Mouse (Mus musculus): ENCODE data around the gene Cyp2ab1. TPM values are rescaled to one million over a fixed set of nuclear protein-coding genes. Genes with fewer than 3 reads are reported as not detected.

Cyp2ab1 gene
- polyA plus RNA-seq, 1 experiment = not detected

DNA sequence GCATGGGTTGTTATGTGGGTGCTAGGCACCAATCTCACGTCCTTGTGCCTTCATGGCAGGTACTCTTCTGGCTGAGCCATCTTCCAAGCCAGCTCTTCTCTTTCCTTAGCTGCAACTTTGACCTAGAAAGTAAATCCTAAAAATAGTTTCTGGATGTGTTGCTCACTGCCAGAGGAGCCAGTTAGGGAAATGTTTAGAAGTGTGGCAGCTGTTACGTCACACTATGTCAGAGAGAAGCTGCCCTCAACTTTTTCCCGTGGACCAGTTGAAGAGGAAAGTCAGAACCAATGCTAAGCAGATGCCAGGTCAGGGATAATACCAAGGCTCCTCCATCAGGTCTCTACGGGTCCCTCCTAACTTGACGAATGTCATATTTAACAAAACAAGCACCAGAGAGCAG lies 45.8 kb downstream of the Cyp2ab1 start:
- Histone ChIP-seq H3K27me3 (replicated peaks) (no peaks in the 10 kb centered on the region), H3K4me1 (peaks cover 23% of the 10 kb centered on the region), H3K4me3 (replicated peaks) (no peak overlapping the region), H3K36me3 (replicated peaks; ENCODE audit: low read length) (peaks cover 62% of the 10 kb centered on the region), H3K9me3 (no peaks in the 10 kb centered on the region)
- no peak for TF ChIP-seq GATA1 (IDR thresholded peaks at IDR 0.05; ENCODE audit: borderline replicate concordance, low read length)
- no peak for TF ChIP-seq FLI1 (IDR thresholded peaks at IDR 0.05; ENCODE audit: low read length)

DNA sequence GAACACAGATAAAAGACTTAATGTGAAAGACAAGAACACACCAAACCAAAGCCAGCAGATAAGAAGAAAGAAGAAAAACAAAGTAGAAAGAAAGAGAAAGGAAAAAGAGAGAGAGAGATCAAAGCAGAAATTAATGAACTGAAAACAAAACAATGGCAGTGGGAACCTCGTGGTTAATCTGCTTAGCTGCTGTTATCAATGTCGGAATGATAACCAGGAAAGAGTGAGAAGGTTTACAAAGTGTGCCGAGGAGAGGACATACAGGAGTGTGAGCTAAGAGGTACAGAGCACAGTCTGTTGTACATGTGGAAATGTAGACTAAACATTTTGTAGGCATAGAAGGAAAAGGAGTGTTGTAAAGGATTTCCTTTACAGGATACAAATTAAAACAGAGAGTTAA lies 52.2 kb downstream of the Cyp2ab1 start:
- Histone ChIP-seq H3K36me3 (replicated peaks; ENCODE audit: low read length) (peaks cover 1% of the 10 kb centered on the region), H3K4me3 (replicated peaks) (no peak overlapping the region), H3K27me3 (replicated peaks) (peaks cover 6% of the 10 kb centered on the region), H3K9me3 (no peaks in the 10 kb centered on the region), H3K4me1 (peaks cover 10% of the 10 kb centered on the region)
- TF ChIP-seq FLI1 (IDR thresholded peaks at IDR 0.05; ENCODE audit: low read length) = no peak

DNA sequence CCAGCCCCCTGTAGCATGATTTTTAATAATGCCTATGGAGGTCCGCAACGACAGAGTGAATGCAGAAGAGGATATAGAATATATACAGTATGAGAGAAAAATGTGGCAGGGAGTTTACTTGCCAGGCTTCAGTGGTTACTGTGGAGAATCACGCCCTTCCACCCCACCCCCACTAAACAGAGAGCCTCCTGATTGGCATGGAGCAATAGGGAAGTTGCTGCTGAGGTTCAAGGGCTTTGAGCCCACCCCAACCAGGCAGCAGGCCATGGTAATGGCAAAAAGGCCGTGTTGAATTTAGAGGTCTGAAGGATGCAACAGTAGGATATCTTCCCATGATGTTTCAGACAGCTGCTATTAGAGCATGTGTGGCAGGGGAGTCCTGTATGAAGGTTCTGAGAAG lies 53.9 kb downstream of the Cyp2ab1 start:
- Histone ChIP-seq H3K4me1 (peaks cover 10% of the 10 kb centered on the region), H3K4me3 (replicated peaks) (no peak overlapping the region), H3K9me3 (no peaks in the 10 kb centered on the region), H3K36me3 (replicated peaks; ENCODE audit: low read length) (no peaks in the 10 kb centered on the region), H3K27me3 (replicated peaks) (peaks cover 7% of the 10 kb centered on the region)
- TF ChIP-seq GATA1 (IDR thresholded peaks at IDR 0.05; ENCODE audit: borderline replicate concordance, low read length) = no peak
- no peak for TF ChIP-seq FLI1 (IDR thresholded peaks at IDR 0.05; ENCODE audit: low read length)

DNA sequence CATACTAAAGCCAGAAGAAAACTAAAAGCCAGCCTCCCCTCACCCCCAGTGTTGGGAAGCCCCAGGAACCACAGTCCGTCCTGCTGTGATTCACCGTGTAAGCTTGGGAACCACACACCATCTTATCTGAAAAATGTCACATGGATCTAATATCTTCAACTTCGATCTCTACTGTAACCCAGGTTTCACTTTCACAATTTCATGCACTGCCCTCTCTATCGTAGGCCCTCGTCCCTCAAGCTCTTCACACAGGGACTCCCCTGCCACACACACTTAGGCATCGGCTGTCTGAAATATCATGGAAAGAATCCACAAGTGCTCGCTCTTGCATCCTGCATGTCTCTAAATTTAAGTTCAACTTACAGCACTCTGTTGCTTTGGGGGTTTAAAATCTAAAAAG lies 60.1 kb downstream of the Cyp2ab1 start:
- H3K4me1 ChIP-seq = no peaks in the 10 kb centered on the region
- no peak overlapping the region for H3K4me3 ChIP-seq (replicated peaks)
- no peaks in the 10 kb centered on the region for H3K9me3 ChIP-seq
- H3K27me3 ChIP-seq (replicated peaks) = peaks cover 8% of the 10 kb centered on the region
- H3K36me3 ChIP-seq (replicated peaks; ENCODE audit: low read length) = no peaks in the 10 kb centered on the region
- TF ChIP-seq FLI1 (IDR thresholded peaks at IDR 0.05; ENCODE audit: low read length) = no peak

Other genes starting within 250 kb of the Cyp2ab1 start
- gene Klhl24, start 227.9 kb downstream of the Cyp2ab1 start, polyA plus RNA-seq (2012; ENCODE audit: insufficient read depth, low replicate concordance) = 0.66 and 3.7 TPM in 2 replicates
- gene Yeats2, start 184.3 kb downstream of the Cyp2ab1 start, polyA plus RNA-seq (2012; ENCODE audit: insufficient read depth, low replicate concordance) = 6.7 and 7.5 TPM in 2 replicates
- gene Map6d1, start 84.0 kb downstream of the Cyp2ab1 start, polyA plus RNA-seq (2012; ENCODE audit: insufficient read depth, low replicate concordance) = not detected in 2 replicates
- gene Parl, start 23.0 kb downstream of the Cyp2ab1 start, polyA plus RNA-seq (2012; ENCODE audit: insufficient read depth, low replicate concordance) = 30.1 and 165 TPM in 2 replicates
- 5.3 and 17.1 TPM in 2 replicates for gene Abcc5, start 101.0 kb upstream of the Cyp2ab1 start, polyA plus RNA-seq (2012; ENCODE audit: insufficient read depth, low replicate concordance)
- gene Eif2b5, start 173.4 kb upstream of the Cyp2ab1 start, polyA plus RNA-seq (2012; ENCODE audit: insufficient read depth, low replicate concordance) = 5.9 and 9.1 TPM in 2 replicates
- gene Dvl3, start 191.6 kb upstream of the Cyp2ab1 start, polyA plus RNA-seq (2012; ENCODE audit: insufficient read depth, low replicate concordance) = 21.1 and 45.9 TPM in 2 replicates
- 49.0 and 228 TPM in 2 replicates for gene Ap2m1, start 210.1 kb upstream of the Cyp2ab1 start, polyA plus RNA-seq (2012; ENCODE audit: insufficient read depth, low replicate concordance)
- gene Abcf3, start 223.2 kb upstream of the Cyp2ab1 start, polyA plus RNA-seq (2012; ENCODE audit: insufficient read depth, low replicate concordance) = 24.1 TPM in 1 of 2 replicates, not detected in the other